Mouse (Mus musculus) retina, postnatal 7 days (tissue): ENCODE data around the gene Tac1.
"Not testable (repeated sequence)": the region's sequence is repeated elsewhere in the genome, so short reads cannot be mapped to it uniquely, and the experiment has no call there.

ENCODE experiments used
- DNase-seq: peaks from one replicate; pipeline ENCODE4 v3.0.0-alpha.2; 2012; ENCODE audit warnings: low read depth, low spot score

The Tac1 gene

GRCm38 (mm10) chr6:7554829-7555391 lies at the start of gene Tac1:
Tac1 (plus strand) TSS chr6:7554879.
- DNase-seq, result no peak

- not testable (repeated sequence) for DNase-seq
These were observed 11.2 kb upstream of the Tac1 start for GRCm38 (mm10) chr6:7543511-7543910.

GRCm38 (mm10) chr6:7555688-7556476 lies 1.2 kb downstream of the Tac1 start:
- DNase-seq, result peak; percentile 21

- no peak for DNase-seq
These were observed 3.5 kb downstream of the Tac1 start for GRCm38 (mm10) chr6:7558164-7558563.

GRCm38 (mm10) chr6:7562524-7562923 lies 7.8 kb downstream of the Tac1 start:
- DNase-seq, result no peak

- no peak for DNase-seq
These were observed 9.9 kb downstream of the Tac1 start for GRCm38 (mm10) chr6:7564537-7564936.

- DNase-seq, result no peak
These were observed 16.5 kb downstream of the Tac1 start for GRCm38 (mm10) chr6:7571144-7571543.

- no peak for DNase-seq
These were observed 23.4 kb downstream of the Tac1 start for GRCm38 (mm10) chr6:7578031-7578430.

- no peak for DNase-seq
These were observed 39.8 kb downstream of the Tac1 start for GRCm38 (mm10) chr6:7594445-7594844.

GRCm38 (mm10) chr6:7598416-7598815 lies 43.7 kb downstream of the Tac1 start:
- DNase-seq, result no peak

- no peak for DNase-seq
These were observed 45.5 kb downstream of the Tac1 start for GRCm38 (mm10) chr6:7600228-7600627.

GRCm38 (mm10) chr6:7601353-7602094 lies 46.8 kb downstream of the Tac1 start:
- DNase-seq, result no peak

GRCm38 (mm10) chr6:7613676-7614075 lies 59.0 kb downstream of the Tac1 start:
- not testable (repeated sequence) for DNase-seq
